Mouse (Mus musculus) spleen, postnatal 10 days (tissue): ENCODE measurements around the gene Ror2.

Experiments
- DNase-seq, 2 experiments: peaks; one replicate each; pipeline ENCODE4 v3.0.0; 2021 to 2022; ENCODE audit warnings: low spot score in 2 of 2

Gene Ror2

DNA sequence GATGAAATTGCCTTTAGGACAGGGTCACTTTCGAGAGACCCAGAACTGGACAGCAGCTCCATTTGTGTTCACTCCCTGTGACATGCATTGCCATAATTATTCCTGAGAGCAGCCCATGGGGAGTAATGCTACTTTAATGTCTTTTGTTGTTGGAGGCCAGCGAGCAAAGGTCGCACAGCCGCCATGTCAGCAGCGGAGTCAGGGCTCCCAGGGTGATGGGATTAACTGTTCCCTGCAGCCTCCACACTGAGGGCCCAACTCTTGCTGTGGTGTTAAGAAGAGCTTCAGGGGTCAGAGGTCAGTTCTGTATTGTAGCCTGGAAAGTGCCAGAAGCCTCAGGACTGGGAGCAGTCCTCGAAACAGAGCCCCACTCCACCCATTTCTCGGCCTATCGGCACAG is 217.5 kb downstream of the Ror2 start:
- DNase-seq, result no peak

DNA sequence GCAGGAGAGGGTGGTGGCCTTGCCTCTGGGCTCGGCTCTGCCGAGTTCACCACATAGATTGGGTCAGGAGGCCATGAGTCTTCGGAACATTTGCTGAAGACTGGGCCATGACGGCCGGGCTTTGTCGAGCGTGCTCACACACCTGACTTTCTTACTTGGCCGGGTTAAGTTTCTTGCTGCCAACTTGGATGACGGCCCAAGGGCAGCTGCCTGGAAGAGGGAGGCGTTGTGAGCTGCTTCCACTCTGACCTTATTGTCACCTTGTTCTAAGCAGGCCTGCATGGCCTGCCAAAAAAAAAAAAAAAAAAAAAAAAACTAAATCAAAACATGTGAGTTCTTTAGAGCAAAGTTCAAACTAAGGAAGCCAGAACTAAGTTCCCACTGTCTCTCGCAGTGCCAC is 218.0 kb downstream of the Ror2 start:
- no peak for DNase-seq

DNA sequence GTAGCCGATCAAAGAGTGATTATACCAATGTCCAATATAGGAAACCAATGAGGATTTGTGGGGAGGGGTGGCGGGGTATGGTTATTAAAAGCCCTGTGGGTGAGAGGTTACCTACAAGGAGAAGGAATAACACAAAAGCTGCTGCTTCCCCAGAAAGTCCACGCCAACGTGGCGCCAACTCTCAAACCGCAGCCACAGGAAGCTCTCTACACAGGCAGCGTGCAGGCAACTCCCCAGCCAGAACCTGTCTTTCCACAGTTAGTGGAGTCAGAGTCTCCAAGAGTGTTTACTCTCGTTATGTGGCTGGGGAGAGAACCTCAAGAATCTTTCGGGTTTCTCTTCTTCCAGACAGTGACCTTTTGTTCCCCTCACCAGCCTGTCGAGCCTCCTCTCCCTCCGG is 220.8 kb downstream of the Ror2 start:
- no peak for DNase-seq

DNA sequence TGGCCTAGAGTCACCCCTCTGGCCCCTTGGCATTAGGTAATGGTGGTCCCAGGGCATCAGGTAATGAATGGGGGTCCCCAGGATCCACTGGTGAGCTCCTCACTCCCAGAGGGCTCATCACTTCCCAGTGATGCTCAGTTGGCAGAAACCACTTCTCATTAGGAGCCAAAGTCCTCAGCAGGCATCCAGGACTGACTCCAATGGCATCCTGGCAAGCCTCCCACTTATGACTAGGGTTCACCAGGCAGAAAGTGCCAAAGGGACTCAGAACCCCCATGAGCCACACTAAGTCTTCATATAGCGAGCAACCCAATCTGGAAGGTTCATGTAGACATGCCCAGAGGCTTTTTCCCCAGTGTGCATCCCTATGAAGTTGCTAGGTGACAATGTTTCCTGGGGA is 221.2 kb downstream of the Ror2 start:
- DNase-seq, result no peak
